Mouse (Mus musculus): ENCODE measurements around the gene Mapk10. TPM values are rescaled to one million over a fixed set of nuclear protein-coding genes. Genes with fewer than 3 reads are reported as not detected.

The Mapk10 gene
- polyA plus RNA-seq, 1 experiment from 2014 or later = 30.1 TPM

- H3K27me3 ChIP-seq (ENCODE audit: control insufficient read depth, insufficient read depth, low read length) = no peaks in the 10 kb centered on the region
- no peak overlapping the region for H3K27ac ChIP-seq (ENCODE audit: low read depth, low read length)
- H3K4me1 ChIP-seq (replicated peaks; ENCODE audit: control insufficient read depth, insufficient read depth, low read length) = no peaks in the 10 kb centered on the region
- no peak overlapping the region for H3K9ac ChIP-seq (ENCODE audit: low read length)
- H3K4me3 ChIP-seq (ENCODE audit: low read depth, low read length) = no peak overlapping the region
- ATAC-seq (replicated peaks; ENCODE audit: low FRiP score) = no peak
- no peak for DNase-seq (ENCODE audit: low spot score)
- H3K9me3 ChIP-seq (ENCODE audit: control insufficient read depth, low read length) = no peaks in the 10 kb centered on the region
- H3K4me2 ChIP-seq (ENCODE audit: low read depth, low read length, severe bottlenecking) = no peak overlapping the region
- WGBS = 87% methylated on average over 10 of the region's 10 CpGs
- no peaks in the 10 kb centered on the region for H3K36me3 ChIP-seq (ENCODE audit: control insufficient read depth, insufficient read depth, low read length)
Measured at GRCm38 (mm10) chr5:103105441-103106414, 105.4 kb downstream of the Mapk10 start.

- Histone ChIP-seq H3K9me3 (ENCODE audit: control insufficient read depth, low read length) (no peaks in the 10 kb centered on the region), H3K27ac (ENCODE audit: low read depth, low read length) (no peak overlapping the region), H3K4me2 (ENCODE audit: low read depth, low read length, severe bottlenecking) (no peak overlapping the region), H3K9ac (ENCODE audit: low read length) (no peak overlapping the region), H3K27me3 (ENCODE audit: control insufficient read depth, insufficient read depth, low read length) (no peaks in the 10 kb centered on the region), H3K36me3 (ENCODE audit: control insufficient read depth, insufficient read depth, low read length) (no peaks in the 10 kb centered on the region), H3K4me3 (ENCODE audit: low read depth, low read length) (no peak overlapping the region), H3K4me1 (replicated peaks; ENCODE audit: control insufficient read depth, insufficient read depth, low read length) (no peaks in the 10 kb centered on the region)
- DNase-seq (ENCODE audit: low spot score) (no peak), ATAC-seq (replicated peaks; ENCODE audit: low FRiP score) (no peak)
- WGBS = 92% methylated on average over 5 of the region's 5 CpGs
Measured at GRCm38 (mm10) chr5:103104082-103104481, 107.1 kb downstream of the Mapk10 start.

- DNase-seq (ENCODE audit: low spot score) = no peak
- WGBS = 75% methylated on average over 5 of the region's 5 CpGs
- Histone ChIP-seq H3K4me3 (ENCODE audit: low read depth, low read length) (no peak overlapping the region), H3K9me3 (ENCODE audit: control insufficient read depth, low read length) (no peaks in the 10 kb centered on the region), H3K4me1 (replicated peaks; ENCODE audit: control insufficient read depth, insufficient read depth, low read length) (no peaks in the 10 kb centered on the region), H3K9ac (ENCODE audit: low read length) (no peak overlapping the region), H3K4me2 (ENCODE audit: low read depth, low read length, severe bottlenecking) (no peak overlapping the region), H3K27ac (ENCODE audit: low read depth, low read length) (no peak overlapping the region), H3K27me3 (ENCODE audit: control insufficient read depth, insufficient read depth, low read length) (no peaks in the 10 kb centered on the region), H3K36me3 (ENCODE audit: control insufficient read depth, insufficient read depth, low read length) (no peaks in the 10 kb centered on the region)
- no peak for ATAC-seq (replicated peaks; ENCODE audit: low FRiP score)
Measured at GRCm38 (mm10) chr5:103102876-103103393, 108.2 kb downstream of the Mapk10 start.

GRCm38 (mm10) chr5:103102176-103102575 lies 109.0 kb downstream of the Mapk10 start:
- no peak overlapping the region for H3K4me3 ChIP-seq (ENCODE audit: low read depth, low read length)
- ATAC-seq (replicated peaks; ENCODE audit: low FRiP score) = no peak

GRCm38 (mm10) chr5:103094166-103094565 lies 117.0 kb downstream of the Mapk10 start:
- no peak overlapping the region for H3K4me3 ChIP-seq (ENCODE audit: low read depth, low read length)
- no peak for ATAC-seq (replicated peaks; ENCODE audit: low FRiP score)
- no peaks in the 10 kb centered on the region for H3K9me3 ChIP-seq (ENCODE audit: control insufficient read depth, low read length)
- H3K27ac ChIP-seq (ENCODE audit: low read depth, low read length) = no peak overlapping the region
- no peaks in the 10 kb centered on the region for H3K36me3 ChIP-seq (ENCODE audit: control insufficient read depth, insufficient read depth, low read length)
- no peak overlapping the region for H3K9ac ChIP-seq (ENCODE audit: low read length)
- H3K4me2 ChIP-seq (ENCODE audit: low read depth, low read length, severe bottlenecking) = no peak overlapping the region
- 80% methylated on average over 2 of the region's 2 CpGs for WGBS
- DNase-seq (ENCODE audit: low spot score) = no peak
- no peaks in the 10 kb centered on the region for H3K4me1 ChIP-seq (replicated peaks; ENCODE audit: control insufficient read depth, insufficient read depth, low read length)
- H3K27me3 ChIP-seq (ENCODE audit: control insufficient read depth, insufficient read depth, low read length) = no peaks in the 10 kb centered on the region

More at GRCm38 (mm10) chr5:103102176-103102575, 109.0 kb downstream of the Mapk10 start:
- no peaks in the 10 kb centered on the region for H3K9me3 ChIP-seq (ENCODE audit: control insufficient read depth, low read length)
- no peaks in the 10 kb centered on the region for H3K4me1 ChIP-seq (replicated peaks; ENCODE audit: control insufficient read depth, insufficient read depth, low read length)
- no peak overlapping the region for H3K9ac ChIP-seq (ENCODE audit: low read length)
- H3K36me3 ChIP-seq (ENCODE audit: control insufficient read depth, insufficient read depth, low read length) = no peaks in the 10 kb centered on the region
- H3K4me2 ChIP-seq (ENCODE audit: low read depth, low read length, severe bottlenecking) = no peak overlapping the region
- 89% methylated on average over 1 of the region's 1 CpGs for WGBS
- H3K27ac ChIP-seq (ENCODE audit: low read depth, low read length) = no peak overlapping the region
- no peak for DNase-seq (ENCODE audit: low spot score)
- H3K27me3 ChIP-seq (ENCODE audit: control insufficient read depth, insufficient read depth, low read length) = no peaks in the 10 kb centered on the region

GRCm38 (mm10) chr5:103085844-103086243 lies 125.3 kb downstream of the Mapk10 start:
- H3K27me3 ChIP-seq (ENCODE audit: control insufficient read depth, insufficient read depth, low read length) = no peaks in the 10 kb centered on the region
- H3K9ac ChIP-seq (ENCODE audit: low read length) = no peak overlapping the region
- no peak overlapping the region for H3K27ac ChIP-seq (ENCODE audit: low read depth, low read length)
- no peak overlapping the region for H3K4me3 ChIP-seq (ENCODE audit: low read depth, low read length)
- no peaks in the 10 kb centered on the region for H3K36me3 ChIP-seq (ENCODE audit: control insufficient read depth, insufficient read depth, low read length)
- no peak for ATAC-seq (replicated peaks; ENCODE audit: low FRiP score)
- H3K4me2 ChIP-seq (ENCODE audit: low read depth, low read length, severe bottlenecking) = no peak overlapping the region
- H3K4me1 ChIP-seq (replicated peaks; ENCODE audit: control insufficient read depth, insufficient read depth, low read length) = no peaks in the 10 kb centered on the region
- H3K9me3 ChIP-seq (ENCODE audit: control insufficient read depth, low read length) = no peaks in the 10 kb centered on the region
- no peak for DNase-seq (ENCODE audit: low spot score)
- WGBS = 93% methylated on average over 2 of the region's 2 CpGs

- H3K27ac ChIP-seq (ENCODE audit: low read depth, low read length) = no peak overlapping the region
- no peaks in the 10 kb centered on the region for H3K9me3 ChIP-seq (ENCODE audit: control insufficient read depth, low read length)
- no peak overlapping the region for H3K9ac ChIP-seq (ENCODE audit: low read length)
- H3K4me3 ChIP-seq (ENCODE audit: low read depth, low read length) = no peak overlapping the region
- WGBS = 54% methylated on average over 8 of the region's 8 CpGs
- ATAC-seq (replicated peaks; ENCODE audit: low FRiP score) (0 out of 2 replicates have a peak, but pooled peaks have one; percentile 27), DNase-seq (ENCODE audit: low spot score) (no peak)
- H3K27me3 ChIP-seq (ENCODE audit: control insufficient read depth, insufficient read depth, low read length) = no peaks in the 10 kb centered on the region
- H3K36me3 ChIP-seq (ENCODE audit: control insufficient read depth, insufficient read depth, low read length) = no peaks in the 10 kb centered on the region
- H3K4me1 ChIP-seq (replicated peaks; ENCODE audit: control insufficient read depth, insufficient read depth, low read length) = no peaks in the 10 kb centered on the region
- H3K4me2 ChIP-seq (ENCODE audit: low read depth, low read length, severe bottlenecking) = no peak overlapping the region; the same call in 1 of the 2 replicates
Measured at GRCm38 (mm10) chr5:103075451-103075850, 135.7 kb downstream of the Mapk10 start.

GRCm38 (mm10) chr5:103072200-103072825 lies 138.8 kb downstream of the Mapk10 start:
- H3K27ac ChIP-seq (ENCODE audit: low read depth, low read length) = no peak overlapping the region
- no peaks in the 10 kb centered on the region for H3K9me3 ChIP-seq (ENCODE audit: control insufficient read depth, low read length)
- H3K4me2 ChIP-seq (ENCODE audit: low read depth, low read length, severe bottlenecking) = no peak overlapping the region
- no peak overlapping the region for H3K9ac ChIP-seq (ENCODE audit: low read length)
- no peaks in the 10 kb centered on the region for H3K27me3 ChIP-seq (ENCODE audit: control insufficient read depth, insufficient read depth, low read length)
- WGBS = 53% methylated on average over 6 of the region's 6 CpGs
- no peaks in the 10 kb centered on the region for H3K36me3 ChIP-seq (ENCODE audit: control insufficient read depth, insufficient read depth, low read length)
- H3K4me3 ChIP-seq (ENCODE audit: low read depth, low read length) = no peak overlapping the region
- no peaks in the 10 kb centered on the region for H3K4me1 ChIP-seq (replicated peaks; ENCODE audit: control insufficient read depth, insufficient read depth, low read length)
- no peak for DNase-seq (ENCODE audit: low spot score)
- ATAC-seq (replicated peaks; ENCODE audit: low FRiP score) = no peak
